29 mouse cellular contexts compared by ENCODE assay signal in the genomic region with DNA sequence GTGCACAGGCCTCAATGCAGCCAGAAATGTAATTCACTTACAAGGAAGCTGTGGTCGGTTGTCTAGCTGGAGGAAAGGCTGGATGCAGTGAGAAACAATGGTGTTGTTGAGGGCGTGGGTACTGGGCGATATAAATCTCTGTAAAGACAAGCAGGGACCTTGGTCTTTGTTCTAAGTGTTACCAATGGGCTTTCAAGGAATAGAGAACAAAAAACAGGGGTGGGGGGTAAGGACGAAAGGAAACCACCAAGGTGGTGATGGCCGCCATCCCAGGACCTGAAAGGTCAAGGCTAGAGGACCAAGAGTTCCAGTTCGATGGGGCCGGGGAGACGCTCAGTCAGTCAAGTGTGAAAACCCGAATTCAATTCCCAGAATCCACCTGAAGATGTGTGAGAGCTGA. TPM values are rescaled to one million over a fixed set of nuclear protein-coding genes. Genes with fewer than 3 reads are reported as not detected.
A peak's percentile ranks its signal among the peaks of the same experiment; 100 is the strongest.
DNase-seq lines count a peak whose midpoint lies in the region; ATAC-seq and TF ChIP-seq lines count a peak whose summit lies in the region.
"Had no signal": no experiment of that assay in that cellular context is flagged by ENCODE, and none has a peak within 500 bp of the region (broad histone marks: within the 10 kb centered on the region; RNA-seq: fewer than 3 reads in every experiment).

No protein-coding gene starts in this region.

- WGBS in lung, embryonic 15.5 days, result 58% methylated on average over 9 of the region's 9 CpGs

- peak overlapping the region; percentile 15; the same call in 1 of the 2 replicates for H3K27ac ChIP-seq in lung, embryonic 15.5 days
- 0 out of 2 replicates have a peak overlapping the region, but pooled peaks have one; percentile 17 for H3K27ac ChIP-seq in ES-E14 (ENCODE audit: insufficient read depth, low read depth, low read length, poor library complexity, severe bottlenecking)
- H3K27ac ChIP-seq: embryonic facial prominence, embryonic 13.5 days; forebrain, embryonic 12.5 days; heart, adult 2 months; heart, embryonic 15.5 days; hindbrain, embryonic 13.5 days; hindbrain, postnatal 0 days had no signal

- TF ChIP-seq CTCF in E14TG2a.4 (conservative IDR thresholded peaks at IDR 0.05; ENCODE audit: low read length), result no peak

- no peaks in the 10 kb centered on the region for H3K9me3 ChIP-seq in lung, embryonic 15.5 days
- H3K9me3 ChIP-seq in E14TG2a.4 (ENCODE audit: low read length), result no peaks in the 10 kb centered on the region
- H3K9me3 ChIP-seq in ES-E14 (ENCODE audit: control insufficient read depth, insufficient read depth, low read depth, low read length), result no peaks in the 10 kb centered on the region
- H3K9me3 ChIP-seq: embryonic facial prominence, embryonic 13.5 days; forebrain, embryonic 12.5 days; heart, embryonic 15.5 days; hindbrain, embryonic 13.5 days had no signal

- no peak overlapping the region for H3K4me3 ChIP-seq in lung, embryonic 15.5 days
- 0 out of 2 replicates have a peak overlapping the region, but pooled peaks have one; percentile 26 for H3K4me3 ChIP-seq in E14TG2a.4 (replicated peaks; ENCODE audit: low read length)
- H3K4me3 ChIP-seq in ES-E14 (ENCODE audit: insufficient read depth in 1 of 2, low read depth in 1 of 2, low read length in 2 of 2, poor library complexity in 1 of 2, severe bottlenecking in 1 of 2), result no peak overlapping the region
- H3K4me3 ChIP-seq: embryonic facial prominence, embryonic 13.5 days; forebrain, embryonic 12.5 days; heart, adult 2 months; heart, embryonic 15.5 days; hindbrain, embryonic 13.5 days had no signal

- in situ Hi-C loops in ES-E14 (cut with MboI; ENCODE audit: low sequenced_read_pairs in 2 of 2, unreplicated experiment in 2 of 2), result no loop called here

- H3K4me1 ChIP-seq in lung, embryonic 15.5 days, result peaks cover 5% of the 10 kb centered on the region
- H3K4me1 ChIP-seq in E14TG2a.4 (replicated peaks; ENCODE audit: low read depth, low read length) (peaks cover 44% of the 10 kb centered on the region), ES-E14 (ENCODE audit: control insufficient read depth in 2 of 2, insufficient read depth in 2 of 2, low read length in 2 of 2, poor library complexity in 1 of 2) (peaks cover 6 to 18% of the 10 kb centered on the region in 2 experiments; a peak in 3 of 4 replicates)
- H3K4me1 ChIP-seq: embryonic facial prominence, embryonic 13.5 days; forebrain, embryonic 12.5 days; hindbrain, embryonic 13.5 days had no signal

- no peak for ATAC-seq in lung, embryonic 15.5 days (ENCODE audit: borderline replicate concordance, extremely low read depth, low FRiP score, low TSS enrichment)
- ATAC-seq in cerebellum, adult (ENCODE audit: insufficient number of reproducible peaks, low FRiP score, low TSS enrichment), result no peak
- ATAC-seq: forebrain, embryonic 16.5 days; hindbrain, postnatal 0 days had no signal

- DNase-seq in adrenal gland, postnatal 10 days, result peak; percentile 25
- no peak for DNase-seq in adrenal gland, postnatal 25 days
- no peak for DNase-seq in lung, postnatal 36 days
- peak; percentile 48 for DNase-seq in ES-E14 (ENCODE audit: low read depth, low spot score)
- DNase-seq in spleen, postnatal 4 days (ENCODE audit: low spot score in 2 of 2), result no peak
- DNase-seq: cerebellum, adult 11 months; cerebellum, adult 9-11 months; cerebellum, postnatal 36 days; gastrocnemius, postnatal 14 days; heart, adult 2 months; heart, postnatal 14 days; kidney, adult 11 months had no signal

- no peak overlapping the region for H3K9ac ChIP-seq in lung, embryonic 15.5 days
- no peak overlapping the region; the same call in 1 of the 2 replicates for H3K9ac ChIP-seq in ES-E14 (ENCODE audit: insufficient read depth, low read depth, low read length, poor library complexity, severe bottlenecking)
- H3K9ac ChIP-seq: embryonic facial prominence, embryonic 13.5 days; forebrain, embryonic 12.5 days; heart, embryonic 15.5 days; hindbrain, embryonic 13.5 days had no signal

- H3K36me3 ChIP-seq in lung, embryonic 15.5 days, result no peaks in the 10 kb centered on the region
- no peaks in the 10 kb centered on the region for H3K36me3 ChIP-seq in E14TG2a.4 (ENCODE audit: insufficient read depth, low read length)
- H3K36me3 ChIP-seq in ES-E14 (ENCODE audit: control insufficient read depth, insufficient read depth, low read length, poor library complexity, severe bottlenecking), result no peaks in the 10 kb centered on the region
- H3K36me3 ChIP-seq: embryonic facial prominence, embryonic 13.5 days; forebrain, embryonic 12.5 days; heart, embryonic 15.5 days; hindbrain, embryonic 13.5 days had no signal

- H3K27me3 ChIP-seq in lung, embryonic 15.5 days, result no peaks in the 10 kb centered on the region
- no peaks in the 10 kb centered on the region for H3K27me3 ChIP-seq in E14TG2a.4 (ENCODE audit: insufficient read depth, low read length)
- H3K27me3 ChIP-seq: CH12.LX; embryonic facial prominence, embryonic 13.5 days; forebrain, embryonic 12.5 days; heart, embryonic 15.5 days; hindbrain, embryonic 13.5 days had no signal

- H3K4me2 ChIP-seq in lung, embryonic 15.5 days, result no peak overlapping the region
- H3K4me2 ChIP-seq: embryonic facial prominence, embryonic 13.5 days; forebrain, embryonic 12.5 days; heart, embryonic 11.5 days; heart, embryonic 15.5 days; hindbrain, embryonic 13.5 days had no signal

TF ChIP-seq in ES-E14, 5 proteins besides CTCF, POLR2A, EP300 and RAD21:
- no peak for TF ChIP-seq CHD2 (IDR thresholded peaks at IDR 0.05; ENCODE audit: low read depth, low read length)
- TF ChIP-seq HCFC1 (IDR thresholded peaks at IDR 0.05; ENCODE audit: borderline replicate concordance, insufficient read depth, low read length), result no peak

RNA-seq across cellular contexts. Expression of a gene that starts 2.1 kb away (rescaled TPM):
- not detected for total RNA-seq in adrenal gland, postnatal 10 days (2021)
- total RNA-seq in adrenal gland, postnatal 25 days (2021), result not detected in 2 replicates
- polyA plus RNA-seq in lung, embryonic 15.5 days (2015; fragmentation: Nextera tagmentation; extraction: Ambion mirVana), result not detected in 2 replicates
- not detected in 2 replicates for total RNA-seq in ES-E14 (2012; rRNA removed)
- total RNA-seq: CH12.LX; gastrocnemius, adult 18-20 months; gastrocnemius, postnatal 14 days; heart, adult 2 months; heart, postnatal 14 days; hematopoietic stem cell, adult 5-6 weeks; hindbrain, postnatal 0 days; MEL had no signal
- polyA plus RNA-seq: embryonic facial prominence, embryonic 13.5 days; forebrain, embryonic 12.5 days; forebrain, embryonic 16.5 days; frontal cortex, adult 2 months; gonadal fat pad, adult 2 months; heart, adult 2 months; heart, embryonic 11.5 days; heart, embryonic 15.5 days; hindbrain, embryonic 13.5 days; hindbrain, postnatal 0 days; intestine, embryonic 14.5 days had no signal

RNA-seq across cellular contexts. Expression of a gene that starts 8.5 kb away (rescaled TPM):
- 10 to 100 TPM; 32.0 to 39.6 TPM for total RNA-seq in adrenal gland, postnatal 10 days (2021)
- 39.8 and 39.9 TPM in 2 replicates for total RNA-seq in adrenal gland, postnatal 25 days (2021)
- polyA plus RNA-seq in lung, embryonic 15.5 days (2015; fragmentation: Nextera tagmentation; extraction: Ambion mirVana), result 41.2 and 45.2 TPM in 2 replicates
- total RNA-seq in ES-E14 (2012; rRNA removed), result 38.4 and 59.5 TPM in 2 replicates

RNA-seq across cellular contexts. Expression of a gene that starts 13.1 kb away (rescaled TPM):
- total RNA-seq in adrenal gland, postnatal 10 days (2021), result 10 to 100 TPM; 20.6 to 34.4 TPM
- 21.8 and 24.0 TPM in 2 replicates for total RNA-seq in adrenal gland, postnatal 25 days (2021)
- 14.6 and 15.3 TPM in 2 replicates for polyA plus RNA-seq in lung, embryonic 15.5 days (2015; fragmentation: Nextera tagmentation; extraction: Ambion mirVana)
- 6.3 and 8.0 TPM in 2 replicates for total RNA-seq in ES-E14 (2012; rRNA removed)

RNA-seq across cellular contexts. Expression of a gene that starts 37.3 kb away (rescaled TPM):
- total RNA-seq in adrenal gland, postnatal 10 days (2021), result 1 to 10 TPM; 2.5 to 3.4 TPM
- 1.9 and 2.3 TPM in 2 replicates for total RNA-seq in adrenal gland, postnatal 25 days (2021)
- polyA plus RNA-seq in lung, embryonic 15.5 days (2015; fragmentation: Nextera tagmentation; extraction: Ambion mirVana), result 0.04 and 0.09 TPM in 2 replicates
- total RNA-seq in ES-E14 (2012; rRNA removed), result 0.76 and 1.3 TPM in 2 replicates
- total RNA-seq: gastrocnemius, adult 18-20 months; heart, adult 2 months had no signal
- polyA plus RNA-seq: heart, adult 2 months had no signal

RNA-seq across cellular contexts. Expression of a gene that starts 45.6 kb away (rescaled TPM):
- total RNA-seq in adrenal gland, postnatal 10 days (2021), result 100 to 1,000 TPM; 103 to 118 TPM
- 150 and 170 TPM in 2 replicates for total RNA-seq in adrenal gland, postnatal 25 days (2021)
- polyA plus RNA-seq in lung, embryonic 15.5 days (2015; fragmentation: Nextera tagmentation; extraction: Ambion mirVana), result 126 and 133 TPM in 2 replicates
- total RNA-seq in ES-E14 (2012; rRNA removed), result 40.1 and 50.0 TPM in 2 replicates

Comparison
In these comparisons a context has a peak if more than half of its experiments do, and no peak if none do; other contexts are left out.
1. DNase-seq: peak in adrenal gland, postnatal 10 days (single experiment) and ES-E14 (single experiment); none in adrenal gland, postnatal 25 days (single experiment), lung, postnatal 36 days (single experiment) and spleen, postnatal 4 days (0 of 2).